Mouse (Mus musculus): ENCODE data around the gene Sowahb.
"Not testable (repeated sequence)": the region's sequence is repeated elsewhere in the genome, so short reads cannot be mapped to it uniquely, and the experiment has no call there.

Sowahb gene

GRCm38 (mm10) chr5:93042831-93043687, 1.8 kb downstream of the Sowahb start:
- no peak for DNase-seq (ENCODE audit: low spot score)

GRCm38 (mm10) chr5:93042031-93042430, 2.8 kb downstream of the Sowahb start:
- DNase-seq (ENCODE audit: low spot score), result no peak

- DNase-seq (ENCODE audit: low spot score), result no peak
Observed at GRCm38 (mm10) chr5:93041276-93041675, 3.5 kb downstream of the Sowahb start.

- DNase-seq (ENCODE audit: low spot score), result no peak
Observed at GRCm38 (mm10) chr5:93040095-93040494, 4.7 kb downstream of the Sowahb start.

- no peak for DNase-seq (ENCODE audit: low spot score)
Observed at GRCm38 (mm10) chr5:93036254-93036653, 8.6 kb downstream of the Sowahb start.

- DNase-seq (ENCODE audit: low spot score), result no peak
Observed at GRCm38 (mm10) chr5:93035285-93035684, 9.5 kb downstream of the Sowahb start.

- no peak for DNase-seq (ENCODE audit: low spot score)
Observed at GRCm38 (mm10) chr5:93033087-93033870, 11.5 kb downstream of the Sowahb start.

GRCm38 (mm10) chr5:93032621-93033020, 12.2 kb downstream of the Sowahb start:
- DNase-seq (ENCODE audit: low spot score), result no peak

GRCm38 (mm10) chr5:93030869-93031268, 14.0 kb downstream of the Sowahb start:
- DNase-seq (ENCODE audit: low spot score), result no peak

- no peak for DNase-seq (ENCODE audit: low spot score)
Observed at GRCm38 (mm10) chr5:93030411-93030810, 14.4 kb downstream of the Sowahb start.

GRCm38 (mm10) chr5:93027120-93027675, 17.6 kb downstream of the Sowahb start:
- no peak for DNase-seq (ENCODE audit: low spot score)

- no peak for DNase-seq (ENCODE audit: low spot score)
Observed at GRCm38 (mm10) chr5:93026437-93027119, 18.2 kb downstream of the Sowahb start.

GRCm38 (mm10) chr5:93024754-93025280, 20.0 kb downstream of the Sowahb start:
- no peak for DNase-seq (ENCODE audit: low spot score)

GRCm38 (mm10) chr5:93022126-93022797, 22.6 kb downstream of the Sowahb start:
- DNase-seq (ENCODE audit: low spot score), result no peak

- no peak for DNase-seq (ENCODE audit: low spot score)
Observed at GRCm38 (mm10) chr5:93020024-93020666, 24.7 kb downstream of the Sowahb start.

GRCm38 (mm10) chr5:93019207-93019606, 25.6 kb downstream of the Sowahb start:
- DNase-seq (ENCODE audit: low spot score), result not testable (repeated sequence)

- no peak for DNase-seq (ENCODE audit: low spot score)
Observed at GRCm38 (mm10) chr5:93017678-93018077, 27.1 kb downstream of the Sowahb start.

- DNase-seq (ENCODE audit: low spot score), result no peak
Observed at GRCm38 (mm10) chr5:93008256-93008655, 36.6 kb downstream of the Sowahb start.

- no peak for DNase-seq (ENCODE audit: low spot score)
Observed at GRCm38 (mm10) chr5:93005815-93006341, 38.9 kb downstream of the Sowahb start.

- DNase-seq (ENCODE audit: low spot score), result no peak
Observed at GRCm38 (mm10) chr5:93005229-93005814, 39.5 kb downstream of the Sowahb start.

All from ovary, postnatal 10 days (tissue).